Mouse (Mus musculus) thymus, postnatal 36 days (tissue): ENCODE results near the gene Zrsr1.

Experiments used
- DNase-seq, 2 experiments: peaks; one replicate each; pipeline ENCODE4 v3.0.0; 2022; ENCODE audit warnings: mixed read lengths in 2 of 2

The Zrsr1 gene

DNA sequence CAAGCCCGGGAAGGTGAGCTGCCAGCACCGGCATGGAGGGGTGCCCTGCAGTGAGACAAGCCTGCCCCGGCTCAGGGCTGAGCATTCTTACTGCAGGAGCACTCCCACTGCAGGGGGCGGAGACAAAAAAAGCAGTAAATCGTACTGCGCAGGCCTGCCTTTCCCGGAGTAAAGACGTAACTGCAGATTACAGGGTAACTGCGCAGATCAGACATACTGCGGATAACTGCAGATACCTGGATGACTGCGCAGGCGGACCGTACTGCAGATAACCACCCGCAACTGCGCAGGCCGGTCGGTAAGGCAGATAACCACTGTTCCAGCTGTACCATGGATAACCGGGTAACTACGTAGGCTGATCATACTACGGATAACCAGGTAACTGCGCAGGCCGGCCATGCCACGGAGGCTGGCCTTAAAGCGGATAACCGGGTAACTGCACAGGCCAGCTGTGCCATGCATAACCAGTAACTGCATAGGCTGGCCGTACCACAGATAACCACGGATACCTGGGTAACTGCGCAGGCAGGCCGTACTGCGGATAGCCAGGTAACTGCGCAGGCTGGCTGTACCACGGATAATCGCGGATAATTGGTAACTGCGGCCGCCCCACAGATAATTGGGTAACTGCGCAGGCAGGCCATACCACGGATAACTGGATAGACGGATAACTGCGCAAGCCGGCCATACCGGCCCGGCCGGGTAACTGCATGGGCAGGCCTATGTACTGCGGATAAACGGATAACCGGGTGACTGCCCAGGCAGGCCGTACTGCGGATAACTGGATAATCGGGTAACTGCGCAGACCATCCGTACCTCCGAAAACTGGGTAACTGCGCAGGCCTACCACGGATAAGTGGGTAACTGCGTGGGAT lies at the start of gene Zrsr1:
TSS of gene Zrsr1 (plus strand) at position 171 of the 875 bp plus-strand sequence.
- peak; percentile 47 to 66 for DNase-seq

- DNase-seq: no peak
Measured at GRCm38 (mm10) chr11:22922546-22922945, 49.3 kb upstream of the Zrsr1 start.

DNA sequence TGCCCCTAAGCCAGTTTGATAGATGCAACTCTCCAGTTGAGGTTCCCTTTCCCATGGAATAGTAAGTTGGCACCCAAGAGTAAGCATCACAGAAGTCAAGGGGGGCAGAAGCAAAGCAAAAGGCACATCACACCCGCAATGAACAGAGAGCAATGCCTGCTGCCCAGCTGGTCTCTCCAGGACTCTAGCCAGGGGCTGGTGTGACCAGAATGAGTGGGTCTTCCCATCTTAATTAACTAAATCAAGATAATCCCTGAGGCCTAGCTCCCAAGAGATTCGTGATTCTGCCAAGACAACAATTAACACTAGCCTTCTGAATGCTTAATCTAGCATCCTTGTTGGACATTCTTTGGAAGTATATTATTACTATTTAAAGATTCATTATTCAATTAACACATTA lies 48.2 kb upstream of the Zrsr1 start:
- no peak for DNase-seq

- DNase-seq: peak; percentile 15 to 26
Measured at GRCm38 (mm10) chr11:22928586-22929169, 43.1 kb upstream of the Zrsr1 start.

DNA sequence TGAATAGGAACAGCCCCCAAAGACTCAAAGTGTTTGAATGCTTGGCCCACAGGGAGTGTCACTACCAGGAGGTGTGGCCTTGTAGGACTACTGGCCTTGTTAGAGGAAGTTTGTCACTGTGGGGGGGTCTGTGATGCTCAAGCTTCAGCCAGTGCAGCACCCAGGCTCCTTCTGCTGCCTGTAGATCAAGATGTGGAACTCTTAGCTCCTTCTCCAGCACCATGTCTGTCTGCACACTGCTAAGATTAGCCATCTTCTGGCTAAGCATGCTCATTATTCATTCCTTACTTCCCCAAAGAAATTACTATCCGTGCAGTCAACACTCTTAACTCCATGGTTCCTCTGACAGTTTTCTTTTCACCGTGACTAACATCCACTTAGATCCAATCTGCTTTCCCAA lies 41.7 kb upstream of the Zrsr1 start:
- DNase-seq: no peak

DNA sequence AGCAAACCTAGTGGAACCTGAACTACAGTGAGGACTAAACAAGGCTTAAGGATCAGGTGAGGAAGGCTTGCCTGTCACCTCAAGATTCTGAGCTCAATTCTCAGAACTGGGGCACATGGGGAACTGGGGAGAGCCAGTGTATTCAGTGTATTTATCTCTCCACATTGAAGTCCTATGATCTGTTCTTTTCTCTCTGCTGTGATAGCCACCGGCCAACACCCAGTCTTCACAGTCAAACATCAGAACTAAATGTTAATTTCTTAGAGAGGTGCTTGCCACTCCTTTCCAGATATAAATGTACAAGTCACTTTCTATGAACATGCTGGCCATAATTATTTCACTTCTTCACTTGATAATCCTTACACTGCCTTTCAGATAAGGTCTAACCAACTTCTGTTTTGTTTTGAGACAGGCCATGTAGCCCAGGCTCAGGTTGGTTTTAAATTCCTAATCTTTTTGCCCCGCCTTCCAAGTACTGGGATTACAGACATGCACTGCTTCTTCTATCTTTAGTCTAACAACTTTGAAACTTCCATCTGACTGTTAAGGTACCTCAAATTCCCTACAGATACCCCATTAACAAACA lies 40.4 kb upstream of the Zrsr1 start:
- DNase-seq: no peak

DNA sequence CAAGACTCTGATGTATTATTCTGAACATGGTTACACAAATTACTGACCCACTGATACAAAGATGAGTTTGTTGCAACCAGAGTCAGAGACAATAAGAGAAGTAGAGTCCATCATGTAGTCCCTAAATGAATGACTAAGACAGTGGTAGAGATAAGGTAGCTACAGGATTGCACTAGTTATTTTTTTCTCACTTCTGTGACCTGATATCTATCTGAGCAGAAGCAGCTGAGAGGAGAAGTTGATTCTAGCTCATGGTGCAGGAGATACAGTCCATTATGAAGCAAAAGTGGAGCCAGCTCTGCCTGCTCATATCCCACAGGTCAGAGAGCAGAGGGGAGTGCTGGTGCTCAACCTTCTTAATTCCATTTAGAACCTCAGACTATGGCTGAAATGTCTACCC lies 39.6 kb upstream of the Zrsr1 start:
- no peak for DNase-seq

GRCm38 (mm10) chr11:22936446-22937125 lies 35.2 kb upstream of the Zrsr1 start:
- DNase-seq: peak; percentile 25 to 50

DNA sequence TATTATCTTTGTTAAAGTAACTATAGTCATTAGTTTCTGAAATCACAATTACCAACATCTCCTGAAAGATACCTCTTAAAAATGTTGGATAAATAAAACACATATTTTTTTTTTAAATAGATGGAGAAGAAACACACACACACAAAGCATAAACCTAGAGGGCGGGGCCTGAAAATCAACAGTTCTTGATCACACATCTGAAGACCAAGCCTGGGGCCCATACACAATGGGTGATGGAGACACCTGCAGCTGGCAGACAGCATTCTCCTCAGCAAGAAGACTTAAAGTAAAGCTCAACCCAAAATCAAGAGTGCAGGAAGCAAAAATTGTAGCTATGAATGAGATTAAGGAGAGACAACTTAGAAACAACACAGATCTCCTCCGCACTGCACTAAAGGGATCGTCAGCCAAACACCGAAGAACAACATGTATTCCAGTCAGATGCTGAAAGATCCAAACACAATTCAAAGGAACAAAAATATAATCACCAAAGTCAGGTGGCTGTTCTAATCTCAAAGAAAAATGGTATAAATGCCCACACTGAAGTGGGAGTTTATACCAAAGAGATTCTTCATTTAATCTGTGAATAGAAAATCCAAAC lies 34.0 kb upstream of the Zrsr1 start:
- DNase-seq: peak; percentile 44 to 70

DNA sequence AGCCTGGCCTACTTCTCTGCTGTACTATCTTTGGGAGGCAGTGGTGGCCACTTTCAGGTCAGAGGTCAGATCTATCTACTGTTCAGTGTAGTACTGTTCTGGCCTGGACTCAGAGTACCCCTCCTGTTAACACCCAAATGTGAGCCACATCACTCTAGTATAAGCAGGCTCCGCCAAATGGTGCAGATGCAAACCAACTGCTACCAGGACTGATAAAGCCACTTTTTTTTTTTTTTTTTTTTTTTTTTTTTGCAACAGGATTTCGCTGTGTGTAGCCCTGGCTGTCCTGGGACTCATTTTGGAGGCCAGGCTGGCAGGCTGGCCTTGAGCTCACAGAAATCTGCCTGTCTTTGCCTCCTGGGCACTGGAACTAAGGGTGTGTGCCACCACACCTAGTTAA lies 32.8 kb upstream of the Zrsr1 start:
- DNase-seq: no peak

DNA sequence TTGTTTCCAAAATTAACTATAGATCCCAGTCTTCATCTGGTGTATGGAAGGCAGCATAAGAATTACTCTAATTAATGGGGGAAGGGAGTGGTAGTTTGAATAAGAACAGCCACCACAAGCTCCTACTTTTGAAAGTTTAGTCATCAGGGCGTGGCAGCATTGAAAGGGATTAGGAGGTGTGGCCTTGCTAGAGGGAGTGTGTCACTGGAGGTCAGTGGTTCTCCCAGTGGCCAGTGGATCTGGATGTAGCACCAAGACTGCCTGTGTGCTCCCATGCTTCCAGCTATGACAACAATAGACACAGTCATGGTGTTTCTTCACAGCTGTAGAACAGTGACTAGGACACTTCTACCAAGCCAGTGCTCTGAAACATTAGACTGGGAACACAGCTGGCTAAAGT lies 22.7 kb upstream of the Zrsr1 start:
- no peak for DNase-seq

GRCm38 (mm10) chr11:22950131-22950530 lies 21.7 kb upstream of the Zrsr1 start:
- peak; percentile 34 to 39 for DNase-seq

DNA sequence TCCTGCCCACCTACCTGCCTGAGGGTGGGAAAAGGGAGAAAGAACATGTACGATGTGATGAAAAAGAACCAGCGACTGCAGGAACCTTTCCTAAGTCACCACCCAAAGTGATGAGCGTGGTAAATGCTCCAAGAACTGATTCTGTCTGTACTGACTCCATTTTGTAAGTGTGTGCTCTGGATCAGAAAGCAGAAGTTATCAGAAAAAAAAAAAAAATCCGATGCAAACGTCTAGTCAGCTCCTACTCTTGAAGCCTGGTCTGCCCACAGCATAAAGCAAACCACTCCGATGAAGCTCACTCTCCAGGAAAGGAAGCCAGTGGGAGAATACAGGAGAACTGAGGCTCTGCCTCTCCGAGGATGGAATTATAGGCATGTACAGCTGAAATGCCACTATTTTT lies 19.1 kb upstream of the Zrsr1 start:
- DNase-seq: no peak

DNA sequence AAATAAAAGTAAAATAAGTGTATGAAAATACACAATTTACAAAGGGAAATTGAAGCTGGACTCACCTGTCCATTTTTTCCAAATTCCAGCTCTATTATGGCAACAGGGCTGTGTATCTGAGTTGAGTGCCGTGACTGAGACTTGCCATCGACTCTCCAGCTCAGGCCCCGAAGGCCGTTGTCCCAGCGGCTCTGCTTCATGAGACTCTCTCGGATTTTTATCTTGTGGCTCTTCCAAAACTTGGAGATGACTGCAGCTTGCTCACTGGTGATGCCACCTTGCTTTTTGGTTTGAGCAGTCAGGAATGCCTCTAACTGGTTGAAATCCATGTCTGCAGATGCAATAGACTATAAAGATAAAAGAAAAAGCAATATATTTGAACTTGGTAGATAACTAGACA lies 15.5 kb upstream of the Zrsr1 start:
- no peak for DNase-seq

DNA sequence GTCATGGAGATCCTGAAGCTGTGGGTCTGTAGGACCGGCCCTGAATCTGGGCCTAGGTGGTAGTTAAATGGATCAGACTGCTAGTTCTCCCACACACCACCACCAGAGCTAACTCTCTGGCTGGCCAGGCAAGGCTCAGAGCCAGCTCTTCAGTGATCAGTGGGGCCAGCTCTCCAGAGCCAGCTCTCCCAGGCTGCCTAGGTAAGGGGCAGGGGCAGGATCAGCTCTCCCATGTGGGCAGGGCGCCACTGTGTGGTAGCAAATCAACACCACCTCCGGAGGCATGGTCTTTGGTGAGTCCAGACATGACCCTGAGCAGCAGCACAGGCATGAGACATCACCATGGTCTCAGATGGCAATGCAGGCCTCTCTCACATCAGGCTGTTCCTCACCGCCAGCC lies 15.0 kb upstream of the Zrsr1 start:
- peak; percentile 73 to 77 for DNase-seq

GRCm38 (mm10) chr11:22957791-22958374 lies 13.9 kb upstream of the Zrsr1 start:
- no peak for DNase-seq

DNA sequence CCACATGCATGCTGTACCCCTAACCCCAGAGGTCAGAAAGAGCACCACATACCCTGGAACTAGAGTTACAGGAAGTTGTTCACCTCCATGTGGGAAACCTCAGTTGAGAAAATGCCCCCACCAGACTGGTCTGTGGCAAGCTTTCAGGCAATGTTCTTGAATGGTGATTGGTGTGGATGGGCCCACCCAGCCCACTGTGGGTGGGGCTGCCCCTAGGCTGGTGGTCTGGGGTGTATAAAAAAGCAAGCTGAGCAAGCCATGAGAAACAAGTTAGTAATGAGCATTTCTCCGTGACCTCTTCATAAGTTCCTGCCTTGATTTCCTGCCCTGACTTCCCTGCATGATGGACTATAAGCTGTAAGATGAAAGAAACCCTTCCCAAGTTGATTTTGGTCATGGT lies 9.7 kb upstream of the Zrsr1 start:
- no peak for DNase-seq

DNA sequence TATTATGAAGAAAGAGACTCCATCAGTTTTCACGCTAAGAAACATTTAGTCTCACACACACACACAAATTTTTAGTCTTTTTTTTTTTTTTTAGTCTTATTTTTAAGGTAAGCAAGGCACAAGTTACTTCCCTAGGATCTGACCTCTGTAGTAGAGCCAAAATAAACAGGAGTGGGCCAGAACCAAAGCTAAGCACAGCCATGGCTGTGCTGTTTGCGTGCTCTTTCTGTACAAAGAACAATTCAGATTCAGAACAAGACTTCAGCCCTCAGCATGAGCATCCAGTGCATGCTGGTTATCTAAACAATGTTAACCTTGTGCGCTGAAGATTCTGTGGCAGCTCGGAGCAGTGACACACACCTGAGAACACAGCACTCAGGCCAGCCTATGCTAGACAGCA lies 7.4 kb upstream of the Zrsr1 start:
- no peak for DNase-seq

DNA sequence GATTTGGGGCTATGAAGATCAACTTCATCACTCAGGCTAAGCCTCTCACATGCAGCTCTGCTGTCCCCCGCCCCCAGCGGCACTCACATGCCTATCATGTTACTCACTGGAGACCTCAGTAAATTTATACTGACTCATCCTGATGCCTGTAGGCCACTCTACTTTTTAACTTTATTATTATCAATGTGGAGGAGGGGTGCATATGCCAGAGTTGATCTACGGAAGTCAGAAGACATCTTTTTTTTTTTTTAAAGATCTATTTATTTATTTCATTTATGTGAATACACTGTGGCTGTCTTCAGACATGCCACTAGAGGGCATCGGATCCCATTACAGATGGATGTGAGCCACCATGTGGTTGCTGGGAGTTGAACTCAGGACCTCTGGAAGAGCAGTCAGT lies 6.3 kb upstream of the Zrsr1 start:
- DNase-seq: no peak

DNA sequence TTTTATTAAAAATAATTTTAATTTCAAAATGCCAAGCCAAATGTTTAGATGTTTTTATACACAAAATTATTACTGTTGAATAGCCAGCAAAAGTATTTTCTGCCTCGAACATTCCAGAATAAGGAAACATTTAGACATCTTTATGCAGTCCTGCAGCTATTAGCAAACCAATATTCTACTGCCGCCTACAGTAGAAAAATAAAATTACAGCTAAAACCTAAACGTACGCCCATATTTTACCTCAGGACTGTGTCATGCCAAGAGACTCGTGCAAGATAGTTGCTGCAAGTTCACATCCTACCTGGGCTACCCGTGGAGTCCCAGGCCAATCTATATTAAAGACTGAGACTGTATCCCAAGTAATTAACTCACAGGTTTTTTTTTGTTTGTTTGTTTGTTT lies 2.3 kb upstream of the Zrsr1 start:
- DNase-seq: no peak

GRCm38 (mm10) chr11:22970546-22970945 lies 1.3 kb upstream of the Zrsr1 start:
- no peak for DNase-seq

DNA sequence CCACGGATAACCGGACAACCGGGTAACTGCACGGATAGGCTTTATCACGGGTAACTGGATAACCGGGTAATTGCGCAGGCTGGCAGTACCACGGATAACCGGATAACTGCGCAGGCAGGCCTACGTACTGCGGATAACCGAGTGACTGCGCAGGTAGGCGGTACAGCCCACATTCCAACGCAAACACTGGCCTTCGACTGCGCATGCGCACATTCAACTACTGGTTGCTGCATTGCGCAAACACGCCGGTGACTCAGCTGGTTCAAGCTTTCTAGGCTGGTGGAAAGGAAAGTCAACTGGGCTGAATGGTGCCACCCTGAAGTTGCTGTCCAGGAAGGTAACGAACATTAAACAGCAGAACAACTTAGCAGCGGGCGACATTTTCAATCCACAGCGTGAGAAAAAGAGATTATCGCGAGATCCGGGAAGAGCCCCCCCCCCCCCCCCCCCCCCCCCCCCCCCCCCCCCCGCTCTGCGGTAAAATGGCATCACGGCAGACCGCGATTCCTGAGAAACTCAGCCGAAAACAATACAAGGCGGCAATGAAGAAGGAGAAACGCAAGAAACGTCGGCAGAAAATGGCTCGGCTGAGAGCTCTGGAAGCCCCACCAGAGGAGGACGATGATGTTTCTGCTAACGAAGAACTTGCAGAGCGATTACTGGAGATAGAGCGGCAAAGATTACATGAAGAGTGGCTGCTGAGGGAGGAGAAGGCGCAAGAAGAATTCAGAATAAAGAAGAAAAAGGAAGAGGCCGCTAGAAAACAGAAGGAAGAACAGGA lies 1.1 kb downstream of the Zrsr1 start:
- DNase-seq: peak; percentile 75 to 79
